Mouse (Mus musculus) lung, postnatal 25 days (tissue): Measurements from ENCODE around the gene Gpx1.
"Not testable (repeated sequence)": the region's sequence is repeated elsewhere in the genome, so short reads cannot be mapped to it uniquely, and the experiment has no call there.

ENCODE experiments used
- DNase-seq: peaks from one replicate; pipeline ENCODE4 v3.0.0; 2022; ENCODE audit warnings: low spot score

The Gpx1 gene

GRCm38 (mm10) chr9:108338886-108339781 is at the start of gene Gpx1:
Gene Gpx1, plus strand, starts transcription at chr9:108338903.
- DNase-seq: peak; percentile 98

- DNase-seq: no peak
Observed at GRCm38 (mm10) chr9:108289347-108289746, 49.4 kb upstream of the Gpx1 start.

GRCm38 (mm10) chr9:108290016-108290750 is 48.5 kb upstream of the Gpx1 start, which contains the start of gene Nicn1:
Gene Nicn1, plus strand, starts transcription at chr9:108290429.
- peak; percentile 98 for DNase-seq

DNA sequence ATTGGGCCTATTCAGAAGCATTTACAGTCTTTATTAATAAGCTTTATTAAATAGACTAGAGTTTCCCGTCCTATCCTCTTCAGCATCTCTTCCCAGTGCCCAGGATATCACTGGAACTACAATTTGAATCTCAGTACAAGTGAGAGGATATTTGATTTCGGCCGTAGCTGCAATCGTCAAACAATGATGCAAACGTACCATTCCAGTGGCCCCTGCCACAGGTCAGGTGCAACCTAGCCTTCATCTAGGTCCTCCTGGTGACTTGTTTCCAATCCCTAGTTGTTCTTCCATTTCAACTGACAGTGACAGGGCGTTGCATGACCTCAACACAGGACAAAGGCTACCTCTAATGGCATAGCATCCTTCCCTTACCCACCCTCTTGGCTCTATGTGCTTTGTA is 47.9 kb upstream of the Gpx1 start:
- DNase-seq: no peak

- no peak for DNase-seq
Observed at GRCm38 (mm10) chr9:108296453-108297355, 42.0 kb upstream of the Gpx1 start, which contains the start of gene Amt. Gene Amt, plus strand, starts transcription at chr9:108296853.

DNA sequence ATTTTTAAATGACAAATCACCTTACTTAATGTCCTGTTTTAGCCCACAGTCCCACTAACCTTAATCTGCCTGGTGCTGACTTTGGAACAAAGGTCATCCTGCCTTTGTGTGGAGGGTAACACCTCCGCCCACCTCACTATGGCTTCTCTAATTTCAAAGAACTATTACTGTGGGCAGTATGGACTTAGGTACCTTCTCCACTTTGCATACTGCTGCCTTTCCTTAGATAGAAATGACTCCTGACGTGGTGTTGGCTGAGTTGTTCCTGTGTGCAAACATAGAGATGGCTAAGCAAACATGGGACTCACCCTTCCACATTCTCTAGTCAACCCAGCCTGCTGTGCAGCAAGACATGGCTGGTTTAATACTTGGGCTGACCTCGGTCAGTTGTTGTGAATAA is 36.9 kb upstream of the Gpx1 start:
- DNase-seq: peak; percentile 66

GRCm38 (mm10) chr9:108304716-108305115 is 34.0 kb upstream of the Gpx1 start:
- no peak for DNase-seq

DNA sequence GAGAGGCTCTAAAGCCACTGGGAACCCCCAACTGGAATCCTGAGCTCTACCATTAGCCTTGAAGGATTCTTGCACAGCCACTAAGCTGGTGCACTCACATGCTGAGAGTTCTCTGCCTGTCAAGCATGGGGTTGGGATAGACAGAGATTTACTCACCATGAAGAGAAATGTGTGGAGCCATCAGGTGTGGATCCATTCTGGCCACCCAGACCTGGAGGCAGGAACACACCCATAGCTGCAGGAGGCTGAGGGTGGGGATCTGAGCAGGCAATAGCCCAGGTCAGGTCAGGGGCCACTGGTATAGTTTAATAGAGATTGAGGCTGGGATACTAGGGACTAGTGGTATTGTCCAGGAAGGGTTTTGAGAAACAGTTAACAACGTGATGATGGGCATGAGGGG is 33.5 kb upstream of the Gpx1 start:
- no peak for DNase-seq

DNA sequence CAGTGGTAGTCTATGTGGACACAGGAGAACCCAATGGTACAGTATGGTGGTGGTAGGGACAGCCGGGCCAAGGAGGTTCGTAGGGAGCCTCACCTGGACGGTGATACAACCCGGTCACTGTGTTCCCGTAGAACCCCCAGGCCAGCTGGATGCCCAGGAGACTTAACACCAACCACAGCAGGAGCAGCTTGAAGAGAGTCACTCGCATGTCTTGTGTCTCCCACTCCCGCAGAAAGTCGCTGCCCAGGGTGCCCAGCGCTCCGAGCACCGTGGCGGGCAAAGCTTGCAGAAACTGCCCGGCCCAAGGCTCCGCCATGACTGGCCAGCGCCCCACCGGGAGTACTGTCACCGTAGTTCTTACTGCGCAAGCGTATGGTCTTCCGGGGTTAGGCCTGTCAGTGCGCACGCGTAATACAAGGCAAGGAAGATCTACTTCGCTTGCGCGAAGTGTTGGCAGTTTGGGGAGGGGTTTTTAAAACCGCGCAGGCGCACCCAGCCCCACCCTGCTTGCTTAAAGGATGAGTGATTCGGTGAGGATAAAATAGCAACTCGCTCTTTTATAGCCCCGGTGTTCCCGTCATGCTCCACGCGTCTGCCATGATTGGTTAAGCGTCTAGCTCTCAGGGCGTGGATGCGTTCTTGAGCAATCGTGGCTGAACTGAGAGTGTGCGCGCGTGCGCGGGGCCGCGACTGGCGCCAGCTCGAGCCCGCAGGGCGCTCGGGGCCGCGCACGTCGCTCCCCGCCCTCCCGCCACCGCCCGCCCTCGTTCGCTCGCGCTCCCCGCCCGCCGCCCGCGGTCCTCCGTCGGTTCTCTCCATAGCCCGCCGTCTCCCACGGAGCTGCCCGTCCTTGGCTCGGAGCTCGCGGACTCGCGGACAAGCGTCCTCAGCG is 32.8 kb upstream of the Gpx1 start, which contains the start of the genes Rhoa and Tcta:
TSS of gene Rhoa (plus strand) at position 501 of the 892 bp plus-strand sequence.
TSS of gene Tcta (minus strand) at position 532 of the 892 bp plus-strand sequence.
- DNase-seq: peak; percentile 100

GRCm38 (mm10) chr9:108306571-108306980 is 32.1 kb upstream of the Gpx1 start:
- peak; percentile 86 for DNase-seq

DNA sequence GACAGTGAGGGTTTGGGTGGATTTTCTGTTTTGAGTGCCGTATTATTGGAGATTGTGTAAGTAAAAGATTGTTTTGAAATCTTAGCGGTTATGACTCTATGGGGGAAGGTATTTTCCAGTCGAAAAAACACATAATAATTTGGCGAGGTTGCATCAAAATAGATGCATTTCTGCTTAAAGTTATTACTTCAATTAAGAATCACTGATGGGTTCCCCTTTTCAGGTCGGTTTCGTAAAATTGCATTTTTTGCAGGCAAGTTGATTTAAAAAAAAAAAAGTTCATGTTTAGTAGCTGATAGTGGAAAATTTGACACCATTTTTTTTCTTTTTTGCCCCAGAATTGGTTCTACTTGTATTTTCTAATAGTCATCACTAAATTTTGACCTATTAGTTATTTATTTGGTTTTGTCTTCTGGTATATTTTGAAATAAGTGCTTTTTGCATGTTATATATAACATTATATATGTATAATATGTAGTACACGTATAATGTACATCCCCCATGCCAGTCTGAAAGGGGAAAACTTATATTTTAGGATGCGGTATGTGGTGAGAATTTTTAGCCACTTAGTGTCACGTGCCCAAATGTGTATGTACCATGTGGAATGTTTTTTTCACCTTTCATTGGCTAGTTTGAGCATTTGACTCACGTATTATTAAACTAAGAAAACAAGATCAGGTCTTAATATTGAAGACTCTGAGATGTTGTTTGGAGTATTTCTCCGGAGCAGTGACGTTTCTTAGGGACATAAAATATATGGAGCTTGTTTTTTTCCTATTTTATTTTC is 31.5 kb upstream of the Gpx1 start:
- DNase-seq: no peak

GRCm38 (mm10) chr9:108308141-108308540 is 30.6 kb upstream of the Gpx1 start:
- DNase-seq: no peak

DNA sequence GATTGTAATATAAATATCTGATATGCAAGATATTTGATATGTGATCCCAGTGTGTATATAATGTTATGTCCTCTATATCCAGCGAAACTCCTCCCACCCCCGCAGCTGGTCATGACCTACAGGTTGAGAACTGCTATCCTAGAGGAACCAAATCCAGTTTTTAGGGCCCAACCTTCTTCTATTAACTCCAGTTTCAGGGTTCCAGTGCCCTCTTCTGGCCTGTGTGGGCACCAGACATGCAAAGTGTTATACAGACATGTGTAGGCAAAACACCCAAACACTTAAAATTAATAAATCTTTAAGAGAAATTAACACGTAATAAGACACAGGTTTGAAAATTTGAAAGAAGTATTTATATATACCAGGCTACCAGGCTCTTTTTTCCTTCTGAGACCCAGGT is 21.1 kb upstream of the Gpx1 start:
- DNase-seq: no peak

GRCm38 (mm10) chr9:108318462-108318861 is 20.2 kb upstream of the Gpx1 start:
- DNase-seq: no peak

GRCm38 (mm10) chr9:108322054-108322453 is 16.6 kb upstream of the Gpx1 start:
- DNase-seq: not testable (repeated sequence)

DNA sequence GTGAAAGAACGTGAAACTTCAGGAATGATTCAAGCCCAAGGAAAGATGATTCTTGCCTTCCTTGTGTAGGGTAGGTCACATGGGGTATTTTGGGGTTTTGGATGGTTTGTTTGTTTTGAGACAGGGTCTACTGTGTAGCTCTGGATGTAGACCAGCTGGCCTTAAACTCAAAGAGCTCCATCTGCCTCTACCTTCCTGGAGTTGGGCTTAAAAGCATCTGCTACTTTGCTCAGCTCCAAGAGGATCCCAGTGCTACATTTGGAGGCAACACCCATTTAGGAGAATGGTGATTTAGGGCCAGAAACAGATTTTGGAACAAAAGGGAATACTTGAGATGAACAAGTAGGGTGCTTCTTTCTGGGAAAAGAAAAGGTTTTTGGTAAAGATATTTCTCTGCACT is 13.9 kb upstream of the Gpx1 start:
- DNase-seq: no peak

- no peak for DNase-seq
Observed at GRCm38 (mm10) chr9:108325811-108326210, 12.9 kb upstream of the Gpx1 start.

DNA sequence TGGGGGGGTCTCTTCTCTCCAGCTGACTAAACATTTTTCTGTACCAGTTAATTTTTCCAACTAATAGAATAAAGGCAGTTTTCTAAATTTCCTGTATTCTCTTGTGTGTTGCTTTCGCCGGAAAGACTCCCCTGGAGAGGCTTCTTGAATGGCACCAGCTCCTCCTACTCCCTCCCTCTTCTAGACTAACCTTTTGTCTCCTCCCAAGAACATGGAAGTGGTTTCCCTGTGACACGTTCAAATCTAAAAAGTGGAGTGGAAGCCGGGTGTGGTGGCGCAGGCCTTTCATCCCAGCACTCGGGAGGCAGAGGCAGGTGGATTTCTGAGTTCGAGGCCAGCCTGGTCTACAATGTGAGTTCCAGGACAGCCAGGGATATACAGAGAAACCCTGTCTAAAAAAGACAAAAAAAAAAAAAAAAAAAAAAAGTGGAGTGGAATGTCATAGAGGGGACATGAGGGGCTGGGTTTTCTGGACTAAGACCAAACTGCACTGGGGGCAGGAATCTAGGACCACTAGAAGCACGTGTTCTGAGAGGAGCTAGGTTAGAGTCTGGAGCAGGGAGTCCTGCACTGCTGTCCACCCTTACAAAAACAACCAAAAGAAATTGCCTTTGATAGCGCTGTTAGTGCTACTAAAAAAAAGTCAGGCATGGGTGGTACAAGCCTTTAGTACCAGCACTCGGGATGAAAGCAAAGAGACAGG is 704 bp upstream of the Gpx1 start:
- no peak for DNase-seq

GRCm38 (mm10) chr9:108338551-108338885 is 185 bp upstream of the Gpx1 start:
- peak; percentile 34 for DNase-seq
